Mouse (Mus musculus): ENCODE measurements around the gene Fam50b.

DNA sequence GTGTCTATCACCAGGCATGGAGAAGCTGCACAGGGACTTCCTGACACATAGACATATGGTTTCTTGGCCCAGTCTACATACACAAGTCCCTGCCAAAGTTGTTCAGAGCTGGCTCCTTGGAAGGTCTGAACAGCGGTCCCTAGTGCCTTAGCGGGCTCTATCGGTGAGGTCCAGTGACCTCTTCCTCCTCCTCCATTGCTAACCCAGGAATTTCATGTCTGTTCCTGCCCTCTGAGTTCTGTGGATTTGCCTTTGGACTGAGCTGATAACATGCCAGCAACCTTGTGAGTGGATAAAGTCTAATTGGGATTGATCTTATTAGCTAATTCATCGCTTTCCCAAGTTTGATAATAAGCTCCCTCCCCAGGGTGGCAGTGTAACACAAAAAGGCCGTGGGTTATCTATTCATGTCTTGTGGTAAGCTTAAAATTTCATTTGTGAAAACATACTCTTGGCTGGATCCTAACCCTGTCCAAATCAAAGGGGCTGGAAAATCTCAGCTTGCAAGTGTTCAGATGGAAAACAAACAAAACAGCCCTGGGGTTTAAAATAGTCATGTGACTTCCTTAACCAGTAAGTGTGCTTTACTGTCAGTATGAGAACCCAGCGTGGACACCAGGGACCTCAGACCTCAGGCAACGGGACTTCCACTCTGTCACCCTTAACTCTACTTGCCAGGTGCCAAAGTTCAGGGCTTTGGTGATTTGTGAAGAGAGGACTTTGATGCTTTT, 3.5 kb downstream of the Fam50b start:
- no peak for TF ChIP-seq MAX (IDR thresholded peaks at IDR 0.05; ENCODE audit: low read length)
- no peak for TF ChIP-seq POLR2A (IDR thresholded peaks at IDR 0.05; ENCODE audit: control insufficient read depth in 1 of 2, insufficient read depth in 1 of 2, low read depth in 1 of 2, low read length in 2 of 2, poor library complexity in 1 of 2)
- no peak for TF ChIP-seq SIN3A (IDR thresholded peaks at IDR 0.05; ENCODE audit: low read length)
- TF ChIP-seq GATA1 (IDR thresholded peaks at IDR 0.05; ENCODE audit: low read depth, low read length) = no peak
- no peak for TF ChIP-seq CTCF (IDR thresholded peaks at IDR 0.05 in 2 of 3, conservative IDR thresholded peaks at IDR 0.05 in 1 of 3; ENCODE audit: control insufficient read depth in 1 of 3, insufficient read depth in 1 of 3, low read depth in 2 of 3, low read length in 3 of 3, poor library complexity in 1 of 3, severe bottlenecking in 1 of 3)
- TF ChIP-seq HCFC1 (IDR thresholded peaks at IDR 0.05; ENCODE audit: low read depth, low read length) = no peak
- TF ChIP-seq MYC (IDR thresholded peaks at IDR 0.05; ENCODE audit: low read depth, low read length) = no peak

All from MEL (cell line).